Mouse (Mus musculus): ENCODE data around the gene Efcab12. TPM values are rescaled to one million over a fixed set of nuclear protein-coding genes. Genes with fewer than 3 reads are reported as not detected.

Gene Efcab12
- polyA plus RNA-seq, 1 experiment from 2014 or later = 2.1 TPM

- Histone ChIP-seq H3K9me3 (ENCODE audit: control insufficient read depth, low read length) (no peaks in the 10 kb centered on the region), H3K4me1 (replicated peaks; ENCODE audit: control insufficient read depth, insufficient read depth, low read length) (no peaks in the 10 kb centered on the region), H3K27me3 (ENCODE audit: control insufficient read depth, insufficient read depth, low read length) (no peaks in the 10 kb centered on the region), H3K27ac (ENCODE audit: low read depth, low read length) (peak overlapping the region; percentile 83), H3K4me2 (replicated peaks; ENCODE audit: low read depth, low read length) (peak overlapping the region; percentile 71), H3K36me3 (ENCODE audit: control insufficient read depth, insufficient read depth, low read length) (no peaks in the 10 kb centered on the region), H3K4me3 (ENCODE audit: low read depth, low read length) (peak overlapping the region; percentile 62), H3K9ac (ENCODE audit: low read depth, low read length) (peak overlapping the region; percentile 60)
- DNase-seq (ENCODE audit: low spot score) (no peak), ATAC-seq (ENCODE audit: low FRiP score) (no peak; the same call in 1 of the 2 replicates)
- 4% methylated on average over 20 of the region's 20 CpGs for WGBS
These were observed 14.4 kb upstream of the Efcab12 start for GRCm38 (mm10) chr6:115852446-115853090.

GRCm38 (mm10) chr6:115848598-115849304, 10.5 kb upstream of the Efcab12 start:
- Histone ChIP-seq H3K27me3 (ENCODE audit: control insufficient read depth, insufficient read depth, low read length) (no peaks in the 10 kb centered on the region), H3K9ac (ENCODE audit: low read depth, low read length) (no peak overlapping the region), H3K4me1 (replicated peaks; ENCODE audit: control insufficient read depth, insufficient read depth, low read length) (no peaks in the 10 kb centered on the region), H3K4me2 (replicated peaks; ENCODE audit: low read depth, low read length) (no peak overlapping the region), H3K4me3 (ENCODE audit: low read depth, low read length) (no peak overlapping the region), H3K36me3 (ENCODE audit: control insufficient read depth, insufficient read depth, low read length) (0 out of 2 replicates have a peak, but pooled peaks cover 3% of the 10 kb centered on the region), H3K27ac (ENCODE audit: low read depth, low read length) (no peak overlapping the region), H3K9me3 (ENCODE audit: control insufficient read depth, low read length) (no peaks in the 10 kb centered on the region)
- no peak for DNase-seq (ENCODE audit: low spot score)
- 94% methylated on average over 10 of the region's 10 CpGs for WGBS
- no peak for ATAC-seq (ENCODE audit: low FRiP score)

- no peaks in the 10 kb centered on the region for H3K9me3 ChIP-seq (ENCODE audit: control insufficient read depth, low read length)
- DNase-seq (ENCODE audit: low spot score) (peak; percentile 73), ATAC-seq (ENCODE audit: low FRiP score) (no peak)
- H3K27ac ChIP-seq (ENCODE audit: low read depth, low read length) = no peak overlapping the region
- no peaks in the 10 kb centered on the region for H3K27me3 ChIP-seq (ENCODE audit: control insufficient read depth, insufficient read depth, low read length)
- H3K4me3 ChIP-seq (ENCODE audit: low read depth, low read length) = no peak overlapping the region
- no peak overlapping the region for H3K9ac ChIP-seq (ENCODE audit: low read depth, low read length)
- no peaks in the 10 kb centered on the region for H3K4me1 ChIP-seq (replicated peaks; ENCODE audit: control insufficient read depth, insufficient read depth, low read length)
- 41% methylated on average over 7 of the region's 8 CpGs for WGBS
- H3K36me3 ChIP-seq (ENCODE audit: control insufficient read depth, insufficient read depth, low read length) = 0 out of 2 replicates have a peak, but pooled peaks cover 3% of the 10 kb centered on the region
- H3K4me2 ChIP-seq (replicated peaks; ENCODE audit: low read depth, low read length) = no peak overlapping the region
These were observed 8.6 kb upstream of the Efcab12 start for GRCm38 (mm10) chr6:115846640-115847411.

GRCm38 (mm10) chr6:115845006-115845405, 6.8 kb upstream of the Efcab12 start:
- DNase-seq (ENCODE audit: low spot score) = no peak
- Histone ChIP-seq H3K4me1 (replicated peaks; ENCODE audit: control insufficient read depth, insufficient read depth, low read length) (no peaks in the 10 kb centered on the region), H3K27ac (ENCODE audit: low read depth, low read length) (no peak overlapping the region), H3K27me3 (ENCODE audit: control insufficient read depth, insufficient read depth, low read length) (no peaks in the 10 kb centered on the region), H3K4me3 (ENCODE audit: low read depth, low read length) (no peak overlapping the region), H3K36me3 (ENCODE audit: control insufficient read depth, insufficient read depth, low read length) (0 out of 2 replicates have a peak, but pooled peaks cover 3% of the 10 kb centered on the region), H3K4me2 (replicated peaks; ENCODE audit: low read depth, low read length) (no peak overlapping the region), H3K9ac (ENCODE audit: low read depth, low read length) (no peak overlapping the region), H3K9me3 (ENCODE audit: control insufficient read depth, low read length) (no peaks in the 10 kb centered on the region)
- ATAC-seq (ENCODE audit: low FRiP score) = no peak
- 96% methylated on average over 4 of the region's 4 CpGs for WGBS

GRCm38 (mm10) chr6:115838745-115839144, 533 bp upstream of the Efcab12 start:
- no peaks in the 10 kb centered on the region for H3K9me3 ChIP-seq (ENCODE audit: control insufficient read depth, low read length)
- DNase-seq (ENCODE audit: low spot score) (no peak), ATAC-seq (ENCODE audit: low FRiP score) (no peak)
- 0 out of 2 replicates have a peak, but pooled peaks cover 3% of the 10 kb centered on the region for H3K4me1 ChIP-seq (replicated peaks; ENCODE audit: control insufficient read depth, insufficient read depth, low read length)
- H3K9ac ChIP-seq (ENCODE audit: low read depth, low read length) = no peak overlapping the region; the same call in 1 of the 2 replicates
- peak overlapping the region; percentile 32 for H3K4me3 ChIP-seq (ENCODE audit: low read depth, low read length)
- 77% methylated on average over 5 of the region's 5 CpGs for WGBS
- no peak overlapping the region for H3K27ac ChIP-seq (ENCODE audit: low read depth, low read length)
- H3K27me3 ChIP-seq (ENCODE audit: control insufficient read depth, insufficient read depth, low read length) = no peaks in the 10 kb centered on the region
- no peaks in the 10 kb centered on the region for H3K36me3 ChIP-seq (ENCODE audit: control insufficient read depth, insufficient read depth, low read length)
- peak overlapping the region; percentile 68 for H3K4me2 ChIP-seq (replicated peaks; ENCODE audit: low read depth, low read length)

GRCm38 (mm10) chr6:115833861-115834260, 4.4 kb downstream of the Efcab12 start:
- Histone ChIP-seq H3K27me3 (ENCODE audit: control insufficient read depth, insufficient read depth, low read length) (no peaks in the 10 kb centered on the region), H3K4me2 (replicated peaks; ENCODE audit: low read depth, low read length) (no peak overlapping the region)

GRCm38 (mm10) chr6:115832152-115832850, 5.9 kb downstream of the Efcab12 start:
- no peak overlapping the region for H3K9ac ChIP-seq (ENCODE audit: low read depth, low read length)
- H3K36me3 ChIP-seq (ENCODE audit: control insufficient read depth, insufficient read depth, low read length) = no peaks in the 10 kb centered on the region
- no peaks in the 10 kb centered on the region for H3K9me3 ChIP-seq (ENCODE audit: control insufficient read depth, low read length)
- H3K4me2 ChIP-seq (replicated peaks; ENCODE audit: low read depth, low read length) = no peak overlapping the region
- H3K27ac ChIP-seq (ENCODE audit: low read depth, low read length) = no peak overlapping the region
- ATAC-seq (ENCODE audit: low FRiP score) = no peak
- DNase-seq (ENCODE audit: low spot score) = no peak
- H3K4me1 ChIP-seq (replicated peaks; ENCODE audit: control insufficient read depth, insufficient read depth, low read length) = no peaks in the 10 kb centered on the region
- WGBS = 83% methylated on average over 2 of the region's 2 CpGs
- H3K27me3 ChIP-seq (ENCODE audit: control insufficient read depth, insufficient read depth, low read length) = no peaks in the 10 kb centered on the region
- no peak overlapping the region for H3K4me3 ChIP-seq (ENCODE audit: low read depth, low read length)

More at GRCm38 (mm10) chr6:115833861-115834260, 4.4 kb downstream of the Efcab12 start:
- H3K27ac ChIP-seq (ENCODE audit: low read depth, low read length) = no peak overlapping the region
- DNase-seq (ENCODE audit: low spot score) (no peak), ATAC-seq (ENCODE audit: low FRiP score) (no peak)
- H3K9me3 ChIP-seq (ENCODE audit: control insufficient read depth, low read length) = no peaks in the 10 kb centered on the region
- H3K4me1 ChIP-seq (replicated peaks; ENCODE audit: control insufficient read depth, insufficient read depth, low read length) = 0 out of 2 replicates have a peak, but pooled peaks cover 3% of the 10 kb centered on the region
- no peaks in the 10 kb centered on the region for H3K36me3 ChIP-seq (ENCODE audit: control insufficient read depth, insufficient read depth, low read length)
- H3K9ac ChIP-seq (ENCODE audit: low read depth, low read length) = no peak overlapping the region
- H3K4me3 ChIP-seq (ENCODE audit: low read depth, low read length) = no peak overlapping the region
